Mouse (Mus musculus) NIH3T3 (cell line): ENCODE data around the gene Fas.

Experiments used
- DNase-seq: peaks from one replicate; pipeline ENCODE4 v3.0.0-alpha.2; 2012; ENCODE audit warnings: low read depth

Fas gene

DNA sequence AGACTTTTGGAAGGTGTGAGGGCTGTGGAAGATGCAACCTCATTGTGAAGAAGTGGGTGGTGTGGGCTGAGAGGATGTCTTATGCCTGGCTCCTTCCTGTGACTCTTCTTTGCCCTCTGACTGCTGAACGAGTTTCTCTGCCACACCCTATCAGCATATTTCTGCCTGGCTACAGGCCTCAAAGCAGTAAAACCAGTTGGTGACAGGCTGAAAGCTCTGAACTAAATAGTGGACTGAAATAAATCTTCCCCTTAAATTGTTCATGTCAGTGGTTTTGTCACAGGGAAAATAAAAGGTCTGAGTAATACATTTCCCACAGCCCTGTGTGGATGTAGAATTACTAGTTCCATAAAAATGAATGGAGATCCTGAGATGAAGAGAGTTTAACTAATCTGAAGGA, 79.1 kb downstream of the Fas start:
- peak; percentile 24 for DNase-seq

DNA sequence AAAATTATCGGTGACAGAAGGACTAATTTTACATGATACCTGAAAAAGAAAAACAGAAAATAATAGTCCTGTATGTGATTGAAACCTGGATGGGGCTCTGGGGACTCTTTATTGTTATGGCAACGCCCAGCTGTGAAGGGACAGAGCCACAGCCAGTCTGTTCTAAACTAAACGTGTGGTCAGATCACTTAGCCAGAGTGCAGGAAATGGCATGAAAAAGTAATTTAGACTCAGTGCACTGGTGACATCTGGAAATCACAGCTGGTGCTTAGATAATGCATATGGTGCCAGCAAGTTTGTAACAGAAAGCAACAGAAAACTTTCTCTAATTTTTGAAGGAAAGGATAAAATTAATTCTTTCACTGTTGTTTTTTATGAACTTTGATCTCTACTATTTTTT, 79.9 kb downstream of the Fas start:
- DNase-seq = no peak
